Mouse (Mus musculus) MEL (cell line): ENCODE measurements around the gene Cdh13. TPM values are rescaled to one million over a fixed set of nuclear protein-coding genes. Genes with fewer than 3 reads are reported as not detected.

ENCODE experiments used
- DNase-seq: peaks from one replicate; pipeline ENCODE4 v3.0.0; 2011; ENCODE audit warnings: low read depth, low spot score
- H3K27ac ChIP-seq: 2 replicates; pipeline ENCODE4 v1.5.1; 2012; ENCODE audit warnings: low read depth, mild to moderate bottlenecking, control low read depth, low read length, moderate library complexity; ENCODE audit not compliant: control insufficient read depth
- H3K27me3 ChIP-seq, 2 experiments: fragments of 150-350 bp in 1 of 2; sonication (generic) in 1 of 2; 2 replicates each; pipeline ENCODE4 v1.6.1; 2012; ENCODE audit warnings: low read length in 2 of 2, mild to moderate bottlenecking in 2 of 2, improper control_type of control experiment in 1 of 2, moderate library complexity in 1 of 2; ENCODE audit not compliant: insufficient read depth in 2 of 2, control insufficient read depth in 1 of 2
- H3K36me3 ChIP-seq, 2 experiments: 2 replicates each; pipeline ENCODE4 v1.6.1; 2012 to 2014; ENCODE audit warnings: low read length in 2 of 2, improper control_type of control experiment in 1 of 2, inconsistent platforms in 1 of 2, mild to moderate bottlenecking in 1 of 2; ENCODE audit not compliant: insufficient read depth in 2 of 2, control insufficient read depth in 1 of 2
- H3K4me1 ChIP-seq, 2 experiments: fragments of 150-350 bp in 1 of 2; sonication (generic) in 1 of 2; 2 replicates each; pipeline ENCODE4 v1.6.1; 2012; ENCODE audit warnings: low read length in 2 of 2, improper control_type of control experiment in 1 of 2, mild to moderate bottlenecking in 1 of 2; ENCODE audit not compliant: insufficient read depth in 2 of 2, control insufficient read depth in 1 of 2
- H3K4me3 ChIP-seq, 2 experiments: fragments of 150-350 bp in 1 of 2; sonication (generic) in 1 of 2; 2 replicates each; pipeline ENCODE4 v1.5.1; 2012; ENCODE audit warnings: low read depth in 2 of 2, low read length in 2 of 2, mild to moderate bottlenecking in 2 of 2, moderate library complexity in 2 of 2, control low read depth in 1 of 2, improper control_type of control experiment in 1 of 2; ENCODE audit not compliant: control insufficient read depth in 1 of 2, insufficient read depth in 1 of 2
- H3K79me2 ChIP-seq: 2 replicates; pipeline ENCODE4 v1.6.1; 2012; ENCODE audit warnings: mild to moderate bottlenecking, low read length, moderate library complexity; ENCODE audit not compliant: control insufficient read depth, poor library complexity, insufficient read depth
- H3K9ac ChIP-seq: 2 replicates; pipeline ENCODE4 v1.6.1; 2012; ENCODE audit warnings: low read depth, mild to moderate bottlenecking, control low read depth, low read length, moderate library complexity; ENCODE audit not compliant: control insufficient read depth, poor library complexity, severe bottlenecking
- H3K9me3 ChIP-seq: fragments of 150-350 bp; sonication (generic); replicated peaks from 2 replicates; pipeline ENCODE4 v1.6.1; 2012; ENCODE audit warnings: mild to moderate bottlenecking, low read length, improper control_type of control experiment, moderate library complexity; ENCODE audit not compliant: insufficient read depth
- CHD2 ChIP-seq: IDR thresholded peaks from 2 replicates; pipeline ENCODE4 v1.6.1; 2011; ENCODE audit warnings: low read length, improper control_type of control experiment
- CTCF ChIP-seq, 3 experiments: IDR thresholded peaks in 2 of 3; conservative IDR thresholded peaks in 1 of 3; 2 replicates each; pipeline ENCODE4 v1.5.1; 2011 to 2012; ENCODE audit warnings: low read length in 3 of 3, low read depth in 2 of 3, mild to moderate bottlenecking in 2 of 3, improper control_type of control experiment in 1 of 3, inconsistent platforms in 1 of 3, mixed read lengths in 1 of 3, moderate library complexity in 1 of 3; ENCODE audit not compliant: control insufficient read depth in 1 of 3, insufficient read depth in 1 of 3, poor library complexity in 1 of 3, severe bottlenecking in 1 of 3
- E2F4 ChIP-seq: IDR thresholded peaks from 2 replicates; pipeline ENCODE4 v1.6.1; 2011; ENCODE audit warnings: low read depth, low read length, improper control_type of control experiment, borderline replicate concordance
- EP300 ChIP-seq, 2 experiments: IDR thresholded peaks; 2 replicates each; pipeline ENCODE4 v1.6.1; 2011; ENCODE audit warnings: improper control_type of control experiment in 2 of 2, low read length in 2 of 2, low read depth in 1 of 2, mild to moderate bottlenecking in 1 of 2
- GABPA ChIP-seq: IDR thresholded peaks from 2 replicates; pipeline ENCODE4 v1.6.1; 2012; ENCODE audit warnings: low read depth, mild to moderate bottlenecking, inconsistent platforms, low read length, improper control_type of control experiment, moderate library complexity
- GATA1 ChIP-seq: IDR thresholded peaks from 2 replicates; pipeline ENCODE4 v1.6.1; 2011; ENCODE audit warnings: low read depth, low read length, improper control_type of control experiment
- HCFC1 ChIP-seq: IDR thresholded peaks from 2 replicates; pipeline ENCODE4 v1.6.1; 2012; ENCODE audit warnings: low read depth, mild to moderate bottlenecking, inconsistent platforms, low read length, improper control_type of control experiment, moderate library complexity
- KAT2A ChIP-seq: conservative IDR thresholded peaks from 2 replicates; pipeline ENCODE4 v1.6.1; 2012; ENCODE audit warnings: low read depth, low read length, improper control_type of control experiment, inconsistent platforms
- MAFK ChIP-seq: IDR thresholded peaks from 2 replicates; pipeline ENCODE4 v1.6.1; 2011; ENCODE audit warnings: low read depth, mild to moderate bottlenecking, low read length, improper control_type of control experiment, borderline replicate concordance
- MAX ChIP-seq: IDR thresholded peaks from 2 replicates; pipeline ENCODE4 v1.6.1; 2011; ENCODE audit warnings: low read length, improper control_type of control experiment
- MAZ ChIP-seq: IDR thresholded peaks from 2 replicates; pipeline ENCODE4 v1.6.1; 2012; ENCODE audit warnings: low read depth, mild to moderate bottlenecking, inconsistent platforms, low read length, improper control_type of control experiment
- MXI1 ChIP-seq: IDR thresholded peaks from 2 replicates; pipeline ENCODE4 v1.6.1; 2011; ENCODE audit warnings: mild to moderate bottlenecking, low read depth, low read length, improper control_type of control experiment
- MYC ChIP-seq: IDR thresholded peaks from 2 replicates; pipeline ENCODE4 v1.6.1; 2011; ENCODE audit warnings: low read depth, mild to moderate bottlenecking, low read length, improper control_type of control experiment, moderate library complexity
- POLR2A ChIP-seq, 2 experiments: IDR thresholded peaks; 2 replicates each; pipeline ENCODE4 v1.6.1; 2011 to 2012; ENCODE audit warnings: low read length in 2 of 2, mild to moderate bottlenecking in 2 of 2, control low read depth in 1 of 2, improper control_type of control experiment in 1 of 2, low read depth in 1 of 2, moderate library complexity in 1 of 2; ENCODE audit not compliant: control insufficient read depth in 1 of 2, insufficient read depth in 1 of 2, poor library complexity in 1 of 2
- POLR2AphosphoS2 ChIP-seq: IDR thresholded peaks from 2 replicates; pipeline ENCODE4 v1.6.1; 2011; ENCODE audit warnings: low read length, improper control_type of control experiment
- POLR2AphosphoS5 ChIP-seq: IDR thresholded peaks from 2 replicates; pipeline ENCODE4 v1.6.1; 2012; ENCODE audit warnings: low read depth, borderline replicate concordance, mild to moderate bottlenecking, inconsistent platforms, low read length, moderate library complexity, mixed read lengths
- SIN3A ChIP-seq: IDR thresholded peaks from 2 replicates; pipeline ENCODE4 v1.6.1; 2012; ENCODE audit warnings: low read length, improper control_type of control experiment, inconsistent platforms
- SMC3 ChIP-seq: IDR thresholded peaks from 2 replicates; pipeline ENCODE4 v1.6.1; 2011; ENCODE audit warnings: low read depth, low read length, improper control_type of control experiment
- TAL1 ChIP-seq: IDR thresholded peaks from 2 replicates; pipeline ENCODE4 v1.6.1; 2012; ENCODE audit warnings: mild to moderate bottlenecking, inconsistent platforms, low read length, moderate library complexity, mixed read lengths
- TBP ChIP-seq: IDR thresholded peaks from 2 replicates; pipeline ENCODE4 v1.8.0; 2011; ENCODE audit warnings: low read depth, low read length, improper control_type of control experiment
- TCF12 ChIP-seq: IDR thresholded peaks from 2 replicates; pipeline ENCODE4 v1.6.1; 2014; ENCODE audit warnings: low read depth, mild to moderate bottlenecking, inconsistent platforms, low read length, improper control_type of control experiment, moderate library complexity
- UBTF ChIP-seq: IDR thresholded peaks from 2 replicates; pipeline ENCODE4 v1.6.1; 2012; ENCODE audit warnings: low read depth, mild to moderate bottlenecking, inconsistent platforms, low read length, improper control_type of control experiment, moderate library complexity, borderline replicate concordance; ENCODE audit not compliant: insufficient read depth
- USF1 ChIP-seq: IDR thresholded peaks from 2 replicates; pipeline ENCODE4 v1.6.1; 2014; ENCODE audit warnings: low read depth, mild to moderate bottlenecking, inconsistent platforms, low read length, improper control_type of control experiment, moderate library complexity
- USF2 ChIP-seq, 2 experiments: IDR thresholded peaks; 2 replicates each; pipeline ENCODE4 v1.6.1; 2011 to 2012; ENCODE audit warnings: improper control_type of control experiment in 2 of 2, low read length in 2 of 2, borderline replicate concordance in 1 of 2, inconsistent platforms in 1 of 2, low read depth in 1 of 2, mild to moderate bottlenecking in 1 of 2; ENCODE audit not compliant: insufficient read depth in 1 of 2
- ZC3H11A ChIP-seq: IDR thresholded peaks from 2 replicates; pipeline ENCODE4 v1.6.1; 2012; ENCODE audit warnings: low read depth, mild to moderate bottlenecking, inconsistent platforms, low read length, improper control_type of control experiment
- ZKSCAN1 ChIP-seq: IDR thresholded peaks from 2 replicates; pipeline ENCODE4 v1.6.1; 2012; ENCODE audit warnings: low read depth, mild to moderate bottlenecking, inconsistent platforms, low read length, improper control_type of control experiment, moderate library complexity
- ZMIZ1 ChIP-seq: IDR thresholded peaks from 2 replicates; pipeline ENCODE4 v1.6.1; 2012; ENCODE audit warnings: low read depth, mild to moderate bottlenecking, inconsistent platforms, low read length, improper control_type of control experiment, moderate library complexity
- polyA plus RNA-seq, 2 experiments: library from polyadenylated mRNA; stranded (reverse) in 1 of 2; unstranded in 1 of 2; fragments of >175 nt in 1 of 2; fragments of >200 nt in 1 of 2; gene quantifications; 2 replicates each; pipeline versions ENCODE4 v1.2.1 to v1.2.4; 2012; ENCODE audit warnings: low replicate concordance in 2 of 2, low read depth in 1 of 2; ENCODE audit not compliant: insufficient read length in 2 of 2, insufficient read depth in 1 of 2, missing spikeins in 1 of 2
- total RNA-seq: library from RNA; depleted of rRNA; stranded (reverse); fragments of 300-350 nt; gene quantifications from 2 replicates; pipeline ENCODE4 v1.2.3, GENCODE M21; 2012

The Cdh13 gene
- total and polyA plus RNA-seq, 3 experiments: not detected

- no peak for TF ChIP-seq KAT2A
- no peak for TF ChIP-seq USF2 (IDR thresholded peaks at IDR 0.05; ENCODE audit: borderline replicate concordance in 1 of 2, insufficient read depth in 1 of 2, low read depth in 1 of 2, low read length in 2 of 2)
- TF ChIP-seq SMC3: no peak
- no peak for TF ChIP-seq ZMIZ1
- TF ChIP-seq UBTF: no peak
- no peak for TF ChIP-seq SIN3A
- TF ChIP-seq E2F4: no peak
- no peak for TF ChIP-seq POLR2A (IDR thresholded peaks at IDR 0.05; ENCODE audit: control insufficient read depth in 1 of 2, insufficient read depth in 1 of 2, low read depth in 1 of 2, low read length in 2 of 2, poor library complexity in 1 of 2)
- no peak for TF ChIP-seq TBP
- no peak for TF ChIP-seq CHD2
- no peak for TF ChIP-seq GATA1
- no peak for TF ChIP-seq MAFK
- TF ChIP-seq POLR2AphosphoS5: no peak
- no peak for TF ChIP-seq GABPA
- TF ChIP-seq, all 39 proteins: peak for 0
- H3K79me2 ChIP-seq: no peaks in the 10 kb centered on the region
- H3K27ac ChIP-seq: no peak overlapping the region
- no peak overlapping the region for H3K9ac ChIP-seq
- H3K4me3 ChIP-seq: no peak overlapping the region
- no peak for DNase-seq
- no peaks in the 10 kb centered on the region for H3K27me3 ChIP-seq
- no peaks in the 10 kb centered on the region for H3K4me1 ChIP-seq
- no peaks in the 10 kb centered on the region for H3K36me3 ChIP-seq
- no peaks in the 10 kb centered on the region for H3K9me3 ChIP-seq
These were observed 1001.0 kb downstream of the Cdh13 start for GRCm38 (mm10) chr8:119284516-119284915.

- H3K27ac ChIP-seq: no peak overlapping the region
- DNase-seq: no peak
These were observed 1001.4 kb downstream of the Cdh13 start for GRCm38 (mm10) chr8:119284920-119285319.

More at GRCm38 (mm10) chr8:119284920-119285319, 1001.4 kb downstream of the Cdh13 start:
- Histone ChIP-seq H3K4me3 (no peak overlapping the region), H3K9ac (no peak overlapping the region), H3K36me3 (no peaks in the 10 kb centered on the region), H3K4me1 (no peaks in the 10 kb centered on the region), H3K9me3 (no peaks in the 10 kb centered on the region), H3K79me2 (no peaks in the 10 kb centered on the region), H3K27me3 (no peaks in the 10 kb centered on the region)
- TF ChIP-seq POLR2A (IDR thresholded peaks at IDR 0.05; ENCODE audit: control insufficient read depth in 1 of 2, insufficient read depth in 1 of 2, low read depth in 1 of 2, low read length in 2 of 2, poor library complexity in 1 of 2): no peak
- TF ChIP-seq CTCF (IDR thresholded peaks at IDR 0.05 in 2 of 3, conservative IDR thresholded peaks at IDR 0.05 in 1 of 3; ENCODE audit: control insufficient read depth in 1 of 3, insufficient read depth in 1 of 3, low read depth in 2 of 3, low read length in 3 of 3, poor library complexity in 1 of 3, severe bottlenecking in 1 of 3): no peak
- no peak for TF ChIP-seq MXI1
- TF ChIP-seq E2F4: no peak
- no peak for TF ChIP-seq EP300 (IDR thresholded peaks at IDR 0.05; ENCODE audit: low read depth in 1 of 2, low read length in 2 of 2)
- TF ChIP-seq ZC3H11A: no peak
- TF ChIP-seq USF1: no peak
- no peak for TF ChIP-seq ZKSCAN1
- no peak for TF ChIP-seq ZMIZ1
- TF ChIP-seq SIN3A: no peak
- no peak for TF ChIP-seq TAL1
- no peak for TF ChIP-seq MAZ
- no peak for TF ChIP-seq POLR2AphosphoS2
- no peak for TF ChIP-seq TCF12
- TF ChIP-seq USF2 (IDR thresholded peaks at IDR 0.05; ENCODE audit: borderline replicate concordance in 1 of 2, insufficient read depth in 1 of 2, low read depth in 1 of 2, low read length in 2 of 2): no peak
- no peak for TF ChIP-seq MYC
- TF ChIP-seq HCFC1: no peak
- no peak for TF ChIP-seq MAX
- no peak for TF ChIP-seq KAT2A
